Mouse (Mus musculus) adrenal gland, adult 2 months (tissue): ENCODE results near the gene Fstl4. TPM values are rescaled to one million over a fixed set of nuclear protein-coding genes. Genes with fewer than 3 reads are reported as not detected.
A peak's percentile ranks its signal among the peaks of the same experiment; 100 is the strongest.

Experiments
- DNase-seq: peaks from one replicate; pipeline ENCODE4 v3.0.0; 2021
- polyA plus RNA-seq: library from polyadenylated mRNA; depleted of rRNA; stranded (reverse); fragments of >200 nt; gene quantifications from 2 replicates; pipeline ENCODE4 v1.2.3, GENCODE M21; 2012
- total RNA-seq, 2 experiments: library from RNA; stranded (reverse); gene quantifications; 2 replicates each; pipeline ENCODE4 v1.2.3; 2021

Gene Fstl4
- total and polyA plus RNA-seq, 3 experiments: 0.61 to 1.1 (median 0.79) TPM

GRCm38 (mm10) chr11:53019509-53019908 lies 255.1 kb downstream of the Fstl4 start:
- DNase-seq: no peak

- no peak for DNase-seq
Measured at GRCm38 (mm10) chr11:53024403-53024802, 260.0 kb downstream of the Fstl4 start.

- DNase-seq: no peak
Measured at GRCm38 (mm10) chr11:53025686-53026085, 261.3 kb downstream of the Fstl4 start.

- DNase-seq: peak; percentile 12
Measured at GRCm38 (mm10) chr11:53028421-53029168, 264.2 kb downstream of the Fstl4 start.

- no peak for DNase-seq
Measured at GRCm38 (mm10) chr11:53031777-53032176, 267.3 kb downstream of the Fstl4 start.

GRCm38 (mm10) chr11:53032336-53032735 lies 267.9 kb downstream of the Fstl4 start:
- peak; percentile 81 for DNase-seq

- DNase-seq: no peak
Measured at GRCm38 (mm10) chr11:53035414-53035813, 271.0 kb downstream of the Fstl4 start.

- no peak for DNase-seq
Measured at GRCm38 (mm10) chr11:53046850-53047249, 282.4 kb downstream of the Fstl4 start.

- DNase-seq: no peak
Measured at GRCm38 (mm10) chr11:53054151-53054550, 289.7 kb downstream of the Fstl4 start.

GRCm38 (mm10) chr11:53055896-53056295 lies 291.5 kb downstream of the Fstl4 start:
- no peak for DNase-seq

- DNase-seq: no peak
Measured at GRCm38 (mm10) chr11:53056781-53057180, 292.3 kb downstream of the Fstl4 start.

- no peak for DNase-seq
Measured at GRCm38 (mm10) chr11:53057821-53058553, 293.6 kb downstream of the Fstl4 start.

- DNase-seq: no peak
Measured at GRCm38 (mm10) chr11:53058557-53058956, 294.1 kb downstream of the Fstl4 start.

GRCm38 (mm10) chr11:53067699-53068478 lies 303.5 kb downstream of the Fstl4 start:
- no peak for DNase-seq

GRCm38 (mm10) chr11:53068479-53069065 lies 304.1 kb downstream of the Fstl4 start:
- DNase-seq: peak; percentile 6

GRCm38 (mm10) chr11:53069751-53070150 lies 305.3 kb downstream of the Fstl4 start:
- peak; percentile 4 for DNase-seq

- DNase-seq: no peak
Measured at GRCm38 (mm10) chr11:53071602-53072001, 307.2 kb downstream of the Fstl4 start.

- DNase-seq: no peak
Measured at GRCm38 (mm10) chr11:53077641-53078040, 313.2 kb downstream of the Fstl4 start.

- no peak for DNase-seq
Measured at GRCm38 (mm10) chr11:53078419-53079334, 314.2 kb downstream of the Fstl4 start.

- peak; percentile 8 for DNase-seq
Measured at GRCm38 (mm10) chr11:53081310-53081709, 316.9 kb downstream of the Fstl4 start.

GRCm38 (mm10) chr11:53085367-53085766 lies 320.9 kb downstream of the Fstl4 start:
- no peak for DNase-seq
